Mouse (Mus musculus) liver, embryonic 14.5 days (tissue): ENCODE measurements around the gene Clec3a. TPM values are rescaled to one million over a fixed set of nuclear protein-coding genes. Genes with fewer than 3 reads are reported as not detected.
A peak's percentile ranks its signal among the peaks of the same experiment; 100 is the strongest.

Source experiments
- ATAC-seq: fragments of 200-750 bp; cut with Nextera tagmentation; 2 replicates; pipeline ENCODE4 v1.8.0; 2017; ENCODE audit warnings: moderate number of reproducible peaks, mild to moderate bottlenecking, moderate library complexity; ENCODE audit not compliant: insufficient read depth
- DNase-seq, 3 experiments: peaks; one replicate each; pipeline ENCODE4 v3.0.0-alpha.2; 2012 to 2013; ENCODE audit warnings: low read depth in 3 of 3, low spot score in 3 of 3
- H3K27ac ChIP-seq: fragments of 300-500 bp; sonication (generic); 2 replicates; pipeline ENCODE4 v1.5.1; 2014; ENCODE audit warnings: moderate library complexity, mild to moderate bottlenecking, control low read depth, inconsistent platforms
- H3K27me3 ChIP-seq: fragments of 300-500 bp; sonication (generic); 2 replicates; pipeline ENCODE4 v1.6.1; 2014; ENCODE audit warnings: mild to moderate bottlenecking, low read length, moderate library complexity; ENCODE audit not compliant: control insufficient read depth, insufficient read depth
- H3K36me3 ChIP-seq: fragments of 300-500 bp; sonication (generic); replicated peaks from 2 replicates; pipeline ENCODE4 v1.6.1; 2014; ENCODE audit warnings: low read depth; ENCODE audit not compliant: control insufficient read depth, insufficient read depth
- H3K4me1 ChIP-seq, 2 experiments: fragments of 200-500 bp in 1 of 2; fragments of 300-500 bp in 1 of 2; sonication (generic) in 1 of 2; replicated peaks; 2 replicates each; pipeline ENCODE4 v1.6.1; 2012 to 2014; ENCODE audit warnings: antibody characterized with exemption in 1 of 2, inconsistent platforms in 1 of 2, low read length in 1 of 2; ENCODE audit not compliant: control insufficient read depth in 2 of 2, insufficient read depth in 2 of 2
- H3K4me2 ChIP-seq: fragments of 300-500 bp; sonication (generic); 2 replicates; pipeline ENCODE4 v1.6.1; 2014; ENCODE audit warnings: low read depth, mild to moderate bottlenecking, control low read depth, moderate library complexity
- H3K4me3 ChIP-seq, 2 experiments: fragments of 200-500 bp in 1 of 2; fragments of 300-500 bp in 1 of 2; sonication (generic) in 1 of 2; 2 replicates each; pipeline ENCODE4 v1.5.1; 2012 to 2014; ENCODE audit warnings: low read depth in 2 of 2, low read length in 2 of 2, mild to moderate bottlenecking in 2 of 2, control low read depth in 1 of 2, inconsistent platforms in 1 of 2, moderate library complexity in 1 of 2; ENCODE audit not compliant: insufficient read depth in 1 of 2
- H3K9ac ChIP-seq: fragments of 300-500 bp; sonication (generic); replicated peaks from 2 replicates; pipeline ENCODE4 v1.6.1; 2014; ENCODE audit warnings: mild to moderate bottlenecking, control low read depth, moderate library complexity
- H3K9me3 ChIP-seq: fragments of 300-500 bp; sonication (generic); 2 replicates; pipeline ENCODE4 v1.6.1; 2016; ENCODE audit warnings: low read length, mixed read lengths; ENCODE audit not compliant: control insufficient read depth
- CTCF ChIP-seq: IDR thresholded peaks from 2 replicates; pipeline ENCODE4 v1.5.1; 2016; ENCODE audit warnings: antibody characterized with exemption, low read depth, control low read depth
- EP300 ChIP-seq: IDR thresholded peaks from 2 replicates; pipeline ENCODE4 v1.6.1; 2016; ENCODE audit warnings: antibody characterized with exemption, low read depth
- WGBS: fragments of 180-500 bp; shearing (Covaris S2); extraction: QIAGEN DNeasy Blood & Tissue Kit; methylation state at CpG from one replicate; pipeline ENCODE4 v1.1.7; 2014; ENCODE audit not compliant: insufficient replicate concordance; 5-methylcytosine and 5-hydroxymethylcytosine counted together
- polyA plus RNA-seq, 2 experiments: library from polyadenylated mRNA; depleted of rRNA in 1 of 2; stranded (reverse) in 1 of 2; unstranded in 1 of 2; fragments of >200 nt; fragmentation: Nextera tagmentation in 1 of 2; extraction: Ambion mirVana in 1 of 2; gene quantifications; 2 replicates each; pipeline versions ENCODE4 v1.2.1 to v1.2.3; 2012 to 2014

The Clec3a gene
- polyA plus RNA-seq, 2 experiments = not detected

GRCm38 (mm10) chr8:114455302-114455701 lies 37.4 kb downstream of the Clec3a start:
- no peaks in the 10 kb centered on the region for H3K27me3 ChIP-seq
- DNase-seq = no peak
- no peak overlapping the region for H3K9ac ChIP-seq
- 77% methylated on average over 8 of the region's 8 CpGs for WGBS
- H3K4me1 ChIP-seq = no peaks in the 10 kb centered on the region
- H3K36me3 ChIP-seq = no peaks in the 10 kb centered on the region
- no peak for TF ChIP-seq CTCF
- no peak for TF ChIP-seq EP300
- no peaks in the 10 kb centered on the region for H3K9me3 ChIP-seq
- no peak overlapping the region for H3K4me2 ChIP-seq
- no peak overlapping the region for H3K27ac ChIP-seq
- no peak for ATAC-seq
- H3K4me3 ChIP-seq = no peak overlapping the region

DNA sequence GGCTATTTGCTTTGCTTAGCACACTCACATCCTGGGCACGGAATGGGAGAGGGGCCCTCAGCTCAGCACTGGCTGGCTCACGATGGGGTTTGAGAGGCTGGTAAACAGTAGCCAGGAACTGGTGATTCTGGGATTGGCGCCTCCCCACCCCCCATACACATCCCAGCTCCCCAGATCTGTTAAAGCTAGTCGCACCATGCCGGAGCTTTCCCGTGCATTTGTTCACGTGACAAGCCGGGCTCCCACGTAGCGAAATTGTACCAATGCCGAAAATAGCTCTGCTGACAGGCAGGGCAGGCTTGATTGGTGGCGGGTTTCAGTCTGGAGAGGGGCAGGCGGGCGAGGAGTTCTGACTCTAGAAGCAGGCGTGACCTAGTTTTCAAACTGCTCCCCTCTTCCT lies 38.1 kb downstream of the Clec3a start:
- ATAC-seq (no peak), DNase-seq (no peak)
- Histone ChIP-seq H3K36me3 (no peaks in the 10 kb centered on the region), H3K9ac (no peak overlapping the region), H3K4me1 (no peaks in the 10 kb centered on the region), H3K27me3 (no peaks in the 10 kb centered on the region), H3K4me3 (no peak overlapping the region), H3K9me3 (no peaks in the 10 kb centered on the region), H3K27ac (no peak overlapping the region), H3K4me2 (no peak overlapping the region)
- TF ChIP-seq CTCF = no peak
- TF ChIP-seq EP300 = no peak
- WGBS = 68% methylated on average over 15 of the region's 15 CpGs

GRCm38 (mm10) chr8:114458113-114458784 lies 40.4 kb downstream of the Clec3a start:
- no peak overlapping the region for H3K4me3 ChIP-seq
- DNase-seq (no peak), ATAC-seq (no peak)
- H3K4me2 ChIP-seq = no peak overlapping the region
- H3K36me3 ChIP-seq = no peaks in the 10 kb centered on the region
- H3K27ac ChIP-seq = no peak overlapping the region
- H3K27me3 ChIP-seq = no peaks in the 10 kb centered on the region
- H3K4me1 ChIP-seq = no peaks in the 10 kb centered on the region
- no peaks in the 10 kb centered on the region for H3K9me3 ChIP-seq
- no peak overlapping the region for H3K9ac ChIP-seq
- TF ChIP-seq CTCF = no peak
- TF ChIP-seq EP300 = no peak
- WGBS = 76% methylated on average over 25 of the region's 25 CpGs

DNA sequence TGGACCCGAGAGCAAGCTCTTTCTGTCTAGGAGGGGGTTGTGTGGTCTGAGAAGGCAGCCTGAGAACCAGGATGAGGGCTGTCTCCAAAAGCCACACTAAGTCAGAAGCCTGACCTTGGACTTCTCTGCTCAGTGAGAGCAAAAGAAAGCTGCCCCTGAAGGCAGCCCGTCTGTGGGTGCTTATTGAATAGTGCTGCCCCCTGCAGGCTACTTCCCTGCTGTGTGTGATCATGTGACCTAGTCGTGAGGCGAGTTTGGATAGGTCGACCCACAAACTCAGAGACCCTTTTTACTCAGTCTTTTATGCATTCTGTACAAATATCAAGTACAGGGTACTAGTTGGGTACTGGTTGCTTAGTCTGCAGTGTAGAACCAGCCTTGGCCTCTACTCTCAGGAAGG lies 42.7 kb downstream of the Clec3a start:
- no peak for ATAC-seq

DNA sequence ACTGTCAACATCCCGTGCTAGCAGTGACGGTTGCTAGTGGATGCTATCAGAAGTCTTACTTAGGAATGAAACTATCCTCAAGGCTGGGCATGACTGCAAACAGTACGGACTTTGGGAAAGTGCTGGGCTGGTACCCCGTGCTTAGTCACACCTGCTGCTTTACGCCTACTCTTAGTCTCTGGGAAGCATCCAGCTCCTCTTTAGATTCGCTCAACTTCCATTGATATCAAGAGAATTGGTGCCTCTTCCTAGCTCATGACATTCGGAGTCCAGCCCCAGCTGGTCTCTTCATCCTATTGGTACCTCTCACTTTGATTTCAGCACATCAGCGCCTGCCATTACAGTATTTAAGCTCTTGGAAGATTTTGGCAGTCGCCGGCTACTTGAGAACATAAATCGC lies 44.7 kb downstream of the Clec3a start:
- H3K27me3 ChIP-seq = no peaks in the 10 kb centered on the region
- no peak overlapping the region for H3K4me2 ChIP-seq
- no peak overlapping the region for H3K4me3 ChIP-seq
- 79% methylated on average over 11 of the region's 11 CpGs for WGBS
- no peak overlapping the region for H3K27ac ChIP-seq
- ATAC-seq (no peak), DNase-seq (no peak)
- no peaks in the 10 kb centered on the region for H3K36me3 ChIP-seq
- H3K4me1 ChIP-seq = no peaks in the 10 kb centered on the region
- no peaks in the 10 kb centered on the region for H3K9me3 ChIP-seq
- no peak overlapping the region for H3K9ac ChIP-seq
- TF ChIP-seq CTCF (no peak), EP300 (no peak)

More for the DNA sequence above, 42.7 kb downstream of the Clec3a start:
- no peak overlapping the region for H3K9ac ChIP-seq
- no peaks in the 10 kb centered on the region for H3K27me3 ChIP-seq
- no peak overlapping the region for H3K4me3 ChIP-seq
- DNase-seq = no peak
- H3K27ac ChIP-seq = no peak overlapping the region
- no peaks in the 10 kb centered on the region for H3K36me3 ChIP-seq
- no peak overlapping the region for H3K4me2 ChIP-seq
- no peaks in the 10 kb centered on the region for H3K9me3 ChIP-seq
- H3K4me1 ChIP-seq = no peaks in the 10 kb centered on the region
- TF ChIP-seq EP300 (no peak), CTCF (peak; percentile 58)
- 52% methylated on average over 5 of the region's 5 CpGs for WGBS
